Comparison of ENCODE assay signal across 8 mouse cellular contexts in genomic region chr2:167688498-167689451, GRCm38 (mm10). TPM values are rescaled to one million over a fixed set of nuclear protein-coding genes. Genes with fewer than 3 reads are reported as not detected.
DNase-seq lines count a peak whose midpoint lies in the region; ATAC-seq and TF ChIP-seq lines count a peak whose summit lies in the region.

Gene Cebpb (plus strand): TSS chr2:167688915.

- peak within 1 kb of the TSS; percentile 77 for H3K4me3 ChIP-seq in embryonic fibroblast, embryonic 13.5 days (ENCODE audit: insufficient read depth, low read length)
- peak within 1 kb of the TSS; percentile 84 for H3K4me3 ChIP-seq in heart, embryonic 10.5 days
- H3K4me3 ChIP-seq in kidney, embryonic 14.5 days (ENCODE audit: low read length) = peak within 1 kb of the TSS; percentile 67
- peak within 1 kb of the TSS; percentile 52 for H3K4me3 ChIP-seq in midbrain, postnatal 0 days (ENCODE audit: low read depth, low read length)

- no peaks in the 10 kb centered on the region; the same call in 1 of the 2 replicates for H3K36me3 ChIP-seq in heart, embryonic 10.5 days
- no peaks in the 10 kb centered on the region for H3K36me3 ChIP-seq in kidney, embryonic 14.5 days (ENCODE audit: control insufficient read depth, insufficient read depth, low read length)
- no peaks in the 10 kb centered on the region for H3K36me3 ChIP-seq in midbrain, postnatal 0 days (ENCODE audit: insufficient read depth, low read length)

- no peaks in the 10 kb centered on the region; the same call in 1 of the 2 replicates for H3K4me1 ChIP-seq in embryonic fibroblast, embryonic 13.5 days (ENCODE audit: control insufficient read depth, insufficient read depth, low read length)
- peaks cover 56% of the 10 kb centered on the region for H3K4me1 ChIP-seq in heart, embryonic 10.5 days
- peaks cover 9% of the 10 kb centered on the region; the same call in 1 of the 2 replicates for H3K4me1 ChIP-seq in kidney, embryonic 14.5 days (ENCODE audit: control insufficient read depth, insufficient read depth, low read length)
- no peaks in the 10 kb centered on the region for H3K4me1 ChIP-seq in midbrain, postnatal 0 days (ENCODE audit: insufficient read depth, low read length)

- no peaks in the 10 kb centered on the region for H3K9me3 ChIP-seq in heart, embryonic 10.5 days
- no peaks in the 10 kb centered on the region for H3K9me3 ChIP-seq in kidney, embryonic 14.5 days (ENCODE audit: control insufficient read depth, low read length)
- no peaks in the 10 kb centered on the region for H3K9me3 ChIP-seq in midbrain, postnatal 0 days (ENCODE audit: low read length)

- peak; percentile 69 for DNase-seq in 416B (ENCODE audit: low read depth)
- peak; percentile 87 to 88 for DNase-seq in adrenal gland, postnatal 4 days (ENCODE audit: low spot score in 2 of 2)
- DNase-seq in heart, embryonic 10.5 days (ENCODE audit: low spot score) = peak; percentile 88
- DNase-seq in liver = peak; percentile 81
- DNase-seq in midbrain, postnatal 0 days (ENCODE audit: low spot score) = peak; percentile 73
- DNase-seq in spleen, postnatal 10 days (ENCODE audit: low spot score in 2 of 2) = peak; percentile 83 to 85

- peak within 1 kb of the TSS; percentile 98 for H3K4me2 ChIP-seq in kidney, embryonic 14.5 days (replicated peaks; ENCODE audit: low read depth, low read length)
- H3K4me2 ChIP-seq in midbrain, postnatal 0 days (ENCODE audit: low read depth, low read length, poor library complexity, severe bottlenecking) = peak within 1 kb of the TSS; percentile 81

- H3K27me3 ChIP-seq in heart, embryonic 10.5 days (ENCODE audit: insufficient read depth, poor library complexity, severe bottlenecking) = peaks cover 60% of the 10 kb centered on the region
- peaks cover 7% of the 10 kb centered on the region; the same call in 1 of the 2 replicates for H3K27me3 ChIP-seq in kidney, embryonic 14.5 days (ENCODE audit: control insufficient read depth, insufficient read depth, low read length)
- H3K27me3 ChIP-seq in midbrain, postnatal 0 days (ENCODE audit: insufficient read depth, low read length) = peaks cover 20% of the 10 kb centered on the region

- ATAC-seq in kidney, embryonic 14.5 days (ENCODE audit: low FRiP score, low TSS enrichment) = peak; percentile 70
- peak; percentile 41 for ATAC-seq in midbrain, postnatal 0 days (ENCODE audit: low FRiP score)

- H3K27ac ChIP-seq in embryonic fibroblast, embryonic 13.5 days (ENCODE audit: insufficient read depth, low read length) = peak within 1 kb of the TSS; percentile 92
- peak within 1 kb of the TSS; percentile 94 for H3K27ac ChIP-seq in heart, embryonic 10.5 days
- H3K27ac ChIP-seq in kidney, embryonic 14.5 days (ENCODE audit: low read depth, low read length) = peak within 1 kb of the TSS; percentile 38; the same call in 1 of the 2 replicates
- H3K27ac ChIP-seq in midbrain, postnatal 0 days (ENCODE audit: low read depth, low read length) = peak within 1 kb of the TSS; percentile 27

- TF ChIP-seq POLR2A in embryonic fibroblast, embryonic 13.5 days (IDR thresholded peaks at IDR 0.05; ENCODE audit: low read depth, low read length) = peak; percentile 94

- peak within 1 kb of the TSS; percentile 73 for H3K9ac ChIP-seq in kidney, embryonic 14.5 days (ENCODE audit: low read depth, low read length)
- peak within 1 kb of the TSS; percentile 63 for H3K9ac ChIP-seq in midbrain, postnatal 0 days (replicated peaks; ENCODE audit: low read length, poor library complexity, severe bottlenecking)

- under 1% methylated on average over 120 of the region's 147 CpGs for WGBS in heart, embryonic 10.5 days
- WGBS in kidney, embryonic 14.5 days = 0% methylated on average over 81 of the region's 147 CpGs
- under 1% methylated on average over 109 of the region's 147 CpGs for WGBS in midbrain, postnatal 0 days

- TF ChIP-seq CTCF in embryonic fibroblast, embryonic 13.5 days (IDR thresholded peaks at IDR 0.05; ENCODE audit: borderline replicate concordance, insufficient read depth, low read length) = peak; percentile 43; the same call in 1 of the 2 replicates
- TF ChIP-seq CTCF in midbrain, postnatal 0 days (IDR thresholded peaks at IDR 0.05) = peak; percentile 64

RNA-seq across cellular contexts. Expression of gene Cebpb, which starts in this region (rescaled TPM):
- total RNA-seq in adrenal gland, postnatal 4 days (2021) = 100 to 1,000 TPM; 229 to 255 TPM
- polyA plus RNA-seq in embryonic fibroblast, embryonic 13.5 days (2011; ENCODE audit: insufficient read length, low read depth, missing spikeins) = 43.4 and 44.0 TPM in 2 replicates
- polyA plus RNA-seq in heart, embryonic 10.5 days (2016; fragmentation: Nextera tagmentation; extraction: Ambion mirVana) = 4.2 TPM in 2 replicates
- polyA plus RNA-seq in kidney, embryonic 14.5 days (2014; fragmentation: Nextera tagmentation; extraction: Ambion mirVana) = 7.7 and 8.3 TPM in 2 replicates
- total RNA-seq in midbrain, postnatal 0 days (2014; rRNA removed) = 5.8 and 8.0 TPM in 2 replicates
- polyA plus RNA-seq in midbrain, postnatal 0 days (2015; fragmentation: Nextera tagmentation; extraction: Ambion mirVana) = 4.4 and 5.4 TPM in 2 replicates

Comparison
In these comparisons a context has a peak if more than half of its experiments do, and no peak if none do; other contexts are left out.
1. Peak in every context shown above with its lines: DNase-seq, ATAC-seq, H3K4me3 ChIP-seq and H3K27ac ChIP-seq.
2. RNA of gene Cebpb (total RNA-seq): 229 to 255 TPM in adrenal gland, postnatal 4 days; 5.8 to 8.0 TPM in midbrain, postnatal 0 days; every median in the first group is over 10 times any median in the second.
3. H3K27ac ChIP-seq: peak in every context shown above with its lines; median percentile 94 in heart, embryonic 10.5 days; 92 in embryonic fibroblast, embryonic 13.5 days; 38 in kidney, embryonic 14.5 days; 27 in midbrain, postnatal 0 days.